Mouse (Mus musculus) liver, adult 2 months (tissue): ENCODE measurements around the gene Dlx3.

Experiments
- CTCF ChIP-seq: fragments of 200-500 bp; IDR thresholded peaks from 2 replicates; pipeline ENCODE4 v1.5.1; 2011; ENCODE audit warnings: low read depth, low read length, control low read depth
- POLR2A ChIP-seq: fragments of 200-500 bp; IDR thresholded peaks from 2 replicates; pipeline ENCODE4 v1.6.1; 2011; ENCODE audit warnings: low read length, control low read depth; ENCODE audit not compliant: insufficient read depth; ENCODE audit errors: extremely low read depth

DNA sequence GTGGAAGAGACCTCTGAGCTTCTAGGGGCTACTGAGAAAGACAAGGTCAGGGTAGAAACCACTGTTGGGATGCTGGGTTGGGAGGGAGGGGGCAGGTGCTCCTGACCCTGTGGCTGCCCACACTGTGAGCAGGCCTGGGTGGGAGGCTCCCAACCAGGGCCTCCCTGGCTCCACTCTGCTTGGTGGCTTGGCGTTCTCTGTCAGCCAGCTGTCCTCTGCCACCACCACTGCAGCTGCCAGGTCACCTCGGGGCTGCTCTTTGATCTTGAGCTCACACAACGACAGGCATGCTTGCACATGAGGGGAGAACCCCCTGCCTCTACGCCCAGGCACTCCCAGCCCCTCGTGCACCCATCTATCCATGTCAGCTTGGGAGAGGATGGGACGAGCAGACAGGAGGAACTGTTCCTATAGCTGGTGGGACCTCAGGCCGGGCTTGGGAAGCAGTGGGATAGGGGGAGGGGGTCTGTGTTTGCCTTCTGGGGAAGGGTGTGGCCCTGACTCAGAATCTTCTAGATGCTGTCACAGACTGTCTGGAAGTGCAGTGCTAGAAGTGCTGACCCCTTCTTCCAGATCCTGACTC lies 5.5 kb downstream of the Dlx3 start:
- no peak for TF ChIP-seq CTCF
- no peak for TF ChIP-seq POLR2A
